Mouse (Mus musculus): ENCODE measurements at regions not wholly inside any gene's neighbourhood (a gene's known extent, or its start where the extent isn't known, plus 50 kb on each side); places are given as distances from the start of the nearest gene placed in this dataset.

GRCm38 (mm10) chr7:72590351-72591115 lies 284.1 kb upstream of the Mctp2 start:
- no peak for DNase-seq (ENCODE audit: low spot score in 2 of 2)

DNA sequence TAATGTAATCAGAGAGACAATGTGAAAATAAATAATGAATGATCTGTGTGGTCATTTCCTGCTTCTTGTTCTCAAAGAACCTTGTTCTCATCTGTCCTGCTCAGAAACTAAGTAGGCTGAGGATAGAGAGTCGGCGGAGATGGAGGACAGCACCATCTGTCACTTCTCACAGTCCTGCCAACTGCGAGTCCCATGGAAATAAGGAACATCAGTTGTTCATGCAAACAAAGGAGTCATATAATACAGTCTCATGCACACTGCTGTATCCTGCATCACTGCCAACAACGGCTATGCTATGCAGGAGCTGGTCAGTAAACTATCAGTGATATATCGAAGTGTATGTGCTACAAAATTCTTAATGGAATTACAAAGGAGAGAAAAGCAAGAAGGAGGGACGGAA lies 285.7 kb upstream of the Mctp2 start:
- no peak for DNase-seq (ENCODE audit: low spot score in 2 of 2)

DNA sequence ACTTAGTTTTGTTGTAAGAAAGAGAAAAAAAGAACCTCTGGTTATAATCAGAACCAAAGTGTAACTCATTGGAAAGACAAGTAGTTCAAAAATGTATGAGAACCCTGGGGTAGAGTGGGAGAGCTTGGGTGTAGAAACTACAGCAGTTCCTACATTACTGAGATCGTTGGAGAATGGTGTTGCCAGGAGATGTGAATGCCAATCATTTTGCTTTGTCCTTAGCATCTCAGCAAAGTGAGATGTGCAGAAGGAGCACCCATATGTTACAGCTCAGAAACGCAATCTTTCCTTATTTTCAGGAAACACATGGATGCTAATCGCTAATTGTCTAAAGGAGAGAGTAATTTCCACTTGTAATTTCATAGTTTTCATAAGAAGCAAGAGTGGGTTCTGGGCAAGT lies 286.2 kb upstream of the Mctp2 start:
- DNase-seq (ENCODE audit: low spot score in 2 of 2), result no peak

DNA sequence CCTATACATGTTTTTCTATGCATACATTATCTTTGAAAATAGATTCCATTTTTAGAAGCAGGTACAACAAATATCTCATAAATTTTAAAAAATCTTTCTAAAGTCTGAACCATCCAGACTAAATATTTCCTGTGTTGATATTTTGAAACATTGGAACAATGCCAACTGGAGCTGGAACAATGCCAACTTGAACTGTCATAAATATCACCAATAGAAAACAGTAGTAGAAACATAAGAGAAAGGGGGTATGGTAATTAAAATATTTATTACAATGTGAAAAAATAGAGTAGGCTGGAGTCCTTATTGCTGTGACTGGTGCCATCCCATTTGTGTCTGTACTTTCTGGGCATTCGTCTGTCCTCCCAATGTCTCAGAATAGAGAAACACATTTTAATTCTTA lies 286.9 kb upstream of the Mctp2 start:
- DNase-seq (ENCODE audit: low spot score in 2 of 2), result no peak

DNA sequence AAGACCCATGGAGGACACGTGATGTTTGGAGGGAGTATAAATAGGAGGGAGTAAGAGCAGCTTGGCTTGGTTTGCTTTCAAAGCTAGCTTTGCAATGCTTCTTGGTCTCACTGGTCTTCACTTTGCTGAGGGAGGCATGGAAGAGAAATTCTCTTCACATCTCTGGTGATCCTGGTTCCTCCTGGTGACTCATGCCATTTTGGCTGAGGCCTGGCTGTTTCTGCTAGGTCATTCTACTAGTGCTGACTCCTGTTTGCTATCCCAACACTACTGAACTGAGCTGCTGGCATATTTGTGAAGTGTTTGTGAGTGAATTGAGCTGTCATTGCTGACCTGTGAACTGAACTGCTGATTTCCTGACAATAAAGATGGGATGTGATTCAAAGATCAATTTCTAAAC lies 288.3 kb upstream of the Mctp2 start:
- DNase-seq (ENCODE audit: low spot score in 2 of 2), result no peak

DNA sequence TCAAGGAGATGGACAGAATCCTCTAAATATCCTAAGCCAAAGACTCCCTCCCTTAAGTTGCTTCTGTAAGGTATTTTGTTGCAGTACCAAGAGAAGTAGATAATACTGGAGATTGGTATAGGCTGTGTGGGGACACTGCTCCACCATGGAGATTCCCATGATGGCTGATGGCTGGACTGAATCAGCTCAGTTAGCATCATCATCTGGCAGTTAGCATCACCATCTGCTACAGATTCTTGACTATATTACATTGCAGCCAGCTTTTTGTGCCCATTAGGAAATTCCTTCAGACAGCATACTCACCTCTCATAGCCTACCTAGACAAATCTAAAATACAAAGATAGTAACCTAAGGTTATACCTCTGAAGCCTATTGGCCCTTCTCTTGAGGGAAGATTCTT lies 290.6 kb upstream of the Mctp2 start:
- DNase-seq (ENCODE audit: low spot score in 2 of 2), result no peak

DNA sequence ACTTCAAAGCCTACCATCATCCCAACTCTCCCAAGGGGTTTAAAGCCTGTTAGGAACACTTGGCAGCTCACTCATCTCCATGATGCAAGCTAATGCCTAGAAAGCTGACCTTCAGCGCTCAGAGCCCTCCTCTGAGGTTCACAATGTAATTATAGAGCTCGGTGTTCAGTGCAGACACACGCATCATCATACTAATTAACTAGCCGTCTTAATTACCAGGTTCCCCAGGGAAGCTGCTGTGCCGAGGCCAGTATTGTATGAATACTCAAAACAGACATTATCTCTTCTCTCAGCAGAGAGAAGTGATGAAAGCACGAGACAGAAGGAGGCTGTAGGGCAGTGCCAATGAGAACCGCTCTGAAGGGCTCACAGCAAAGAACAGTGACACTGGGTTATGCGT lies 295.5 kb upstream of the Mctp2 start:
- no peak for DNase-seq (ENCODE audit: low spot score in 2 of 2)

DNA sequence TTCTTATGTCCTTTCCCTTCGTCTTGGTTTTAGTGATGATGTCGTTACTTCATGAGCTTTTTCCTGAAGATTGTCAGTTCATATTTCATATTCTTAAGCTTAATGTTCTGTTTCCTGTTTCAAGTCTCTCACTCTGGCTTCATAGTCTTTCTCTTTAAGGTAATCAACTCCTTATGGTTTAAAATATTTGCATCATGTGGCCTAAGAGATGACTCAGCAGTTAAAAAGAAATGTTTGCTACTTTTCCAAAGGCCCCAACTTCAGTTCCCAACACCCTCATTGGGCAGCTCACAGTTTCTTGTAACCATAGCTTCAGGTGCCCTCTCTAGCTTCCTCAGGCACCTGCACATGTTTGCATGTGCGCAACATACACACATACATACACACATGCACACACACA lies 303.4 kb upstream of the Mctp2 start:
- no peak for DNase-seq (ENCODE audit: low spot score in 2 of 2)

DNA sequence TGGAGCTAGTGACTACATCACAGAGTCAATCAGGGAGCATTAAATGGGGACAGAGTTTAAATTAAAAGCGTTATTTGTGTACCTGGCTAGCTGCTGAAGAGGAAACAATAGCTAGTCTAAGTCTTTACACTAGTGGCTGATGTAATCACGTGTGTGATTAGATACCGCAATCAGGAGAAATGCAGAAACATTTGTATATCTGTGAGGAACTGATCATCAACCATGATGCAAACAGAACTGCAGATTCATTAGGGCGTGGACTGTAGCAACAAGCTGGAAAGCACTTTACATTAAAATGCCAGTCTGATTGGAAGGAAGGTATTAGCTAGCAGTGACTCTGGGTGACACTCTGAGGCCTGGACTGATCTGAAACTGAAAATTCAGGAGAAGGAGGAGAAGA lies 308.8 kb upstream of the Mctp2 start:
- DNase-seq (ENCODE audit: low spot score in 2 of 2), result no peak

DNA sequence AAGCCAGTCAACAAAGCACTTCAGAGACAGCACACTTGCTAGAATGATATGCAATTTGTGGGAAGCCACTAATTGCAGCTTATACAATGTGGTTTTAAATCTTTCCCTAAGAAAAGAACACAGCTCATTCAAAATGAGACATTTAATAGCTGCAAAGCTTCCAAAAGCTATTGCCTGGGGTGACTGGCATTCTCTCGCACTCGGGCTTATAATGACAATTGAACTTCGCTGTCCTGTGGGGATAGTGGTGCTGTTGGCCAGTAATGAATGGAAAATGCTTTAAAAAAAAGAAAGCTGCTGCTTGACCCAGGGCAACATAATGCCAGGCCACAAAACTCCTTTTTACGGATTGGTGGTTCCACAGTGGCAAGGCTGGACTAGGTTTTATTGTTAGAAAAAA lies 321.0 kb upstream of the Mctp2 start:
- no peak for DNase-seq (ENCODE audit: low spot score in 2 of 2)

- DNase-seq (ENCODE audit: low spot score in 2 of 2), result no peak
These were observed 333.2 kb upstream of the Mctp2 start for GRCm38 (mm10) chr7:72639566-72639965.

DNA sequence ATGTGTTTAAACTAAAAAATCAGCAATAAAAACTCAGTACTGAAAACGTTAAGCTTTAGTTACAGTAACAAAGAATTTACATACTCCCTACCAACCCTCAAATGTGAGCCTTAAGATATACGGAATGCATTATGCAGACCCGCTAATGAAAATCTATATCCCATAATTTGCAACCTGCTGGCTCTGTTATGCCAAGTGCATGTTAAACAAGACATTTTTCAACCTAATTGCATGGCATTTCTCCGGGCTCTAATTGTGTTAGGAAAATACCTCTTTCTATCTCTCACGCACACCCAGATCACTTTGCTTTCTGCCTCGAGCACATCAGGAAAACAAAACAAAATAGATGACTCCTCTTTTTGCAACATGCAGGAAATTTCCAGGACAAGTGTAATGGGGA lies 368.6 kb upstream of the Mctp2 start:
- DNase-seq (ENCODE audit: low spot score in 2 of 2), result no peak

DNA sequence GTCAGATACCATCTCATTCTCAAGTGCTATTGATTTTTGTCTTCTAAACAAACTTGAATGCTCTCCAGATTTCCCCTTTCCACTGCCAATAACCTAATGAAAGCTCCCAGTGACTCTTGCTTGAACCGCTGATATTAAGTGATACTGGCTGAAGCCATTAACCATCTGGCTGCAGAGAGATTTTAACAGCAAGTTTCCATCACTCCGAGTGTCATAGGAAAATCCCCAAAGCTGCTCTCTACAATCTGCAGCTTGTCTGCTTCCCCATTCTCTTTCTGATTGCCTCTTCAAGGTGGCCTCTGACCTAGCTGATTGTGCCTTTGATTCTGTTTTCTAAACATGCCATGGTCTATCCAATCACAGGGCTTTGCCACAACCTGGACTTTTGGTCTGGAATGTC lies 379.4 kb upstream of the Mctp2 start:
- no peak for DNase-seq (ENCODE audit: low spot score in 2 of 2)

- DNase-seq (ENCODE audit: low spot score in 2 of 2), result no peak
These were observed 380.9 kb upstream of the Mctp2 start for GRCm38 (mm10) chr7:72687356-72687755.

DNA sequence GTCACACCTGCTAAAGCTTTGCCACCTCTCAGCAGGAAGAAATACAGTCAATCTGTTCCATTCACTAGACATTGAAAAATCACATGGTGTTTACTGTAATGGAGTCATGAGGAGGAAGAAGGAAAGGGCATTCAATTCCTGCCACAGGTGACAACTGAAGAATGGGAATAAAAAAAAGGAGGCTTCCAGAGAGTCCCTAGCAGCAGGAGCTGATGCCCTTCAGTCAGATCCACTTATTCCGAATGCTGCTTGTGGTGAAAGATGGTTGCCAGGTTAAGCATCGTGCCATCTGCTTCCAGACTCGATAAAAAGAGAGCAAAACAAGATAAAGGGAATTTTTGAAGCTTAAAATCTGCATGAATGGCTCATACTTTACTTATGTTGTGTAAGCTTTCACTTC lies 385.0 kb upstream of the Mctp2 start:
- no peak for DNase-seq (ENCODE audit: low spot score in 2 of 2)

- DNase-seq (ENCODE audit: low spot score in 2 of 2), result no peak
These were observed 385.5 kb upstream of the Mctp2 start for GRCm38 (mm10) chr7:72691859-72692258.

DNA sequence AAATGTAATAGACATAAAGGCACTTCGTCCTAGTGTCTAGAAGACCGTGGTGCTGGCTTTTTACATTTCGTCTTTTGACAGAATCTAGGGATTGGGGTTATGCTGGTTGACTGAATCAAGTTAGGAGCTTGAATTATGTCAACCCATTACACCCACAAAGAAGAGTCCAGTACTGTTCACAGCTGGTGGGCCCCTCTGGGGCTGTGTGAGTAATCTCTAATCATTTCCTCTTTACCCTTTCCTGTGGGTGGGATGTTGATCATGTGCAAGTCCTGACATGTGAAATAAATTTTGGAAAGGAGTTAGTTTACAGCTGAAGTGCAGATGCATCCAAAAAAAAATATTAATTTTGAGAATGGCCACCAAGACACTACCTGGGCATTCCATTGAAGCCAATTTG lies 390.3 kb upstream of the Mctp2 start:
- no peak for DNase-seq (ENCODE audit: low spot score in 2 of 2)

DNA sequence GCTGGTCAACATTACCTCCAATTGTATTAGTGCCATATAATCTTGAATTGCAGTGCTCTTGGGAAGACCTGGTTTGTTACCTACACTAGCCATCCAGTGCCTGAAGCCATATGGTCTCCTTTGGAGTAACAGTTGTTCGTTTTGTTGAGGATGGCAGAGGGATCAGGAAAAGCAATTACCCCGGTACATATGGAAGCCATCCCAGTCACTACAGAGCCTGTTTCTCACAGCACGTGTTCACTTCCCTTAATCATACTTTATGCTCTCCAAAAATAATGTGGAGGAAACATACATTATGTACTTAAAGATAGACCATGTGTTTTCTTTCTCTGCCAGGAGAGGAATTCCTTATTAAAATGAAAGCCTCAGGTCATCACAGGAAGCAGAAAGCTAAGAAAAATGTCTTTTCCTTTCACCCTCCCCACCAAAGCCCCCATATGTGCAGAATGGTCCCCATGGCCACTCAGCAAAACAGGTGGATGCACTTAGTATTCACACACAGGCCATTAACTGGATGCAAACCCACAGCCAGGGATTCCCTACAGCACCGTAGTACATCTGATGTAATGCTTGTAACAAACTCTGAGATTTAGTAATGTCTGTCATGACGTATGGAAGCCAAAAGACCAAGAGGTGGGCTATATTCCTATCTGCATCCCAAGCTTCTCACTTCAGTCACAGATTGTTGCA lies 397.4 kb upstream of the Mctp2 start:
- no peak for DNase-seq (ENCODE audit: low spot score in 2 of 2)

DNA sequence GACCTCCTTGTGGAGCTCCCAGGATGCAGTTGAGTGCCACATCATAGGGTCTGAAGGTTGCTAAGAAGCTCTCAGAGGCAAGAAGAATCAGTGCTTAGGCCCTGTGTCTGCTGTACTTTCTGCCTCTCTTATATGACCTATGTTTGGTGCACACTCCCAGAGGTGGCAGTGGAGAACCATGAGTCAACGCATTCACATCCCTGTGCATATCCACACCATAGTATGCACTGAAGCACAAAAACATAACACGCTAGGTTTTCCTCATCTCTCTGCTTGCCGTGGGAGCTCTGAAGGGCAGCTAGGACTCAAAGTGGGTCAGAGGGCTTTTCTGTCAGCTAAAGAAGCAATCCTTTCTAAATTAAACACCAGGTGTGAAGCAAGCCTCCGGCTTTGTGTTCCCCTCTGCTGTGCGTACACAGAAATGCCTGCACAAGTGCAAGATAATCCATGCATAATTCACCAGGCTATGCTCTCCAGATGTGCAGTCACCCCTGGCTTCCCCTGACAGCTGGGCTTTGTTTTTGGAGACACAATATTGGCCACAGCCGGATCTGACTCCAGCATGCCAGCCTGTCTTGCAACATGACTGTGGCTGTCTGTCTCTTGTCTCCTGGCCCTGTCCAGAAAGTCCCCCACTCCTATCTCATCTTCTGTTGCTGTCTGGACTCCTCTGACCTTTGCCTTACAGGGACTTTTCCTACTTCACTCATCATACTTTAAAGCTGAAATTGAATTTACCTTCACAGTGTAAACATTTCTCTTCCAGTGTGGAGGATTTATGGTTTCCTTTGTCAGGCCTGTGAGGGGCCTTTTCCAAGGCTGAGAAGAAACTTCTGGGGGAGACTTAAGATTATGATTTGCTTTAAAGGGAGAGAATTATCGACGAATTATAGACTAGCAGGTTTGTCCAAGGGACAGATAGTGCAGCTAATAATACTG lies 405.1 kb upstream of the Mctp2 start:
- no peak for DNase-seq (ENCODE audit: low spot score in 2 of 2)

- DNase-seq (ENCODE audit: low spot score in 2 of 2), result no peak
These were observed 409.0 kb upstream of the Mctp2 start for GRCm38 (mm10) chr7:72715401-72715800.

GRCm38 (mm10) chr7:72716051-72716450 lies 409.6 kb upstream of the Mctp2 start:
- no peak for DNase-seq (ENCODE audit: low spot score in 2 of 2)

DNA sequence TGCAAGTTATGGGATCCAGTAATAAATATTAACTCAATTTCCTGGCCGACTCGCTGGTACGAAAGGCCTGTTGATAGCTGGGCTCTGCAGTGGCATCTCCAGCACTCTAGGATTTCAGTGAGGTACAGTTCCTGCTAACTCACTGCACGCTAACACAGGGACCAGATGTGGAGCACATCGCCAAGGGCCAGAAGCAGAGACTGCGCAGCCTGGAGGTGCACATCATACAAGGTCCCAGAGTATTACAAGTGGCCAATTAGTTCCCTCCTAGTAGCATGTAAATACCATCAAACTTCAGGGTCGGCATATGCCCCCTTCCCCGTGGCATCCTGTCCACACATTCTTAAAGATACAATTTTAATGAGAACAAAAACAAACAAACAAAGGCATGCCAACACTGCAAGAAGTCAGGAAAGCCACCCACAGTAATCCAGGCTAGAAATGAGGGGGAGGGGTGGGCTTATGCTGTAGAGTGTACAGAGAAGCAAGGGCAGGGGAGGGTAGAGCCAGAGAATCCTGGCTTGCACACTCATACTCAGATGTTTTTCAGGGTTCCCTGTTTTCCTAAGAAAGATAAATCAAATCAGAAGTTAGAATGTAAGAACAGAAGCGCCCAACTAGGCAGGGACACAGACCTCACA lies 419.9 kb upstream of the Mctp2 start:
- no peak for DNase-seq (ENCODE audit: low spot score in 2 of 2)

Data from natural killer cell, adult 2 months (primary cell).